Mouse (Mus musculus): ENCODE measurements around the gene Gm20388.

GRCm38 (mm10) chr8:122274651-122275391 is 2364.2 kb downstream of the Gm20388 start:
- no peak for TF ChIP-seq GATA1 (IDR thresholded peaks at IDR 0.05; ENCODE audit: low read length)
- TF ChIP-seq TAL1 (IDR thresholded peaks at IDR 0.05; ENCODE audit: low read length): no peak

Measured in erythroblast, embryonic 14.5 days (primary cell).